Mouse (Mus musculus) spleen, adult 18-20 months (tissue): ENCODE data around the gene Gm9195.

Experiments used
- DNase-seq, 2 experiments: peaks; one replicate each; pipeline ENCODE4 v3.0.0; 2022; ENCODE audit warnings: mixed read lengths in 2 of 2

The Gm9195 gene

DNA sequence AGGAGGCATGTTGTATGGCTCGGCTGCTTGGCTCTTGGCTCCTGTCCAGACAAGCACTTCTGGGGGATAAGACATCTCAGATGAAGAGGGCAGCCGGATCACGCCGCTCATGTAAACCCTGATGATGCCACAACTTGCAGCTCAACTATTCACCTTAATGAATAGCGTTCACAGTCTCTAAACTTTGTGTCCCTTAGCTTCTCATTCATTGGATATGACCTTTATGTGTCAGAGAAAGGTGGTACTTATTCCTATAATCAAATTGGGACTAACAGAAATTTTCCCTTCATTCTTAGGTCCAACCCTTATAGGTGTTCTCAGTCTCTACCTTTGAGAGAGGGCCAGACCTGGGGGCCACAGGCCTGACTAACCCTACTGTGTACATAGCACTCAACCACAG lies at the start of gene Gm9195:
Gm9195 (minus strand) TSS at position 101 of the 400 bp plus-strand sequence.
- DNase-seq = no peak

DNA sequence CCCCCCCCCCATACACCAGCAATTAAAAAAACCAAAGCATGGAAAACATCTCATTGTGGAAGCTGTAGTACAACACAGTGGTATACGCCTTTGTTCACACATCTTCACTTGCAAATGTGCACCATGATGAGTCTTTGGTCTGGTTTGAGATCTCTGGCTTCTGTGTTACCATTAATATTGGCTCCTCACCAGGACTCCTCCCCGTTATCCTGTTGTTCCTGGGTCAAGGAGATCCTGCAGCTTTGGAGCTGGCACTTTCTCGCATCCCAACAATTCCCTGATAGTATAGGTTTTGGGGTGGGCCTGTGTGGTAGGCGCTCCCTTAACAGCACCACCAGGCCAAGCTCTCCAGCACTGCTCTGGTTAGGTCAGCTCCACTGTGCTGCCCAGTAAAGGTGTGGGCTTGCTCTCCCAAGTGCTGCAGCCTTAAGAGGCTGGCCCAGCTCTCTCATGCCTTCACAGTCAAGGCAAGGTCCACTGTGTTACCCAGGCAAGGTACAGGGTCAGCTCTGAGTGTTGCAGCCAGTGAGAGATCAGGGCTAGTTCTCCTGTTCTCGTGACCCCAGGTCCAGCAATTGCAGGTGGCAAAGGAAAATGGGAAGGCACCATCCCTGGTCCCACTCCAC lies 44.9 kb upstream of the Gm9195 start:
- DNase-seq = no peak

DNA sequence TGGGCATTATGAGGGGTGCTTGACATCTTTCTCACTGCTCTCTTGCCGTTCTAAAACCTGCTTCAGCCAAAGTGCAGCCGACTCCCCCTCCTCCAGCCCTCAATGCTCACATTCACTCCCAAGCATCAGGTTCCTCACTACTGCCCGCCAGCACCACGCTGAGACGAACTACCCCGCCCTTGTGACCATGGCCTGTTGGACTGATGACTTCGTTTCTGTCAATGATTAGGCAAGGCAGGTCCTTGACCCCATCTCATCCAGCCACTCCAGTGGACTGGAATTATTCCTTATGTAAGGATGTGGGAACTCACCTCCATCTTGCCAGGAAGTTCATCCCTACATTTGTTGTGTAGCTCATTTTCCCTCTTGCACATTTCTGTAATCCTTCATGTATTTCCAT lies 42.2 kb upstream of the Gm9195 start:
- DNase-seq = no peak

DNA sequence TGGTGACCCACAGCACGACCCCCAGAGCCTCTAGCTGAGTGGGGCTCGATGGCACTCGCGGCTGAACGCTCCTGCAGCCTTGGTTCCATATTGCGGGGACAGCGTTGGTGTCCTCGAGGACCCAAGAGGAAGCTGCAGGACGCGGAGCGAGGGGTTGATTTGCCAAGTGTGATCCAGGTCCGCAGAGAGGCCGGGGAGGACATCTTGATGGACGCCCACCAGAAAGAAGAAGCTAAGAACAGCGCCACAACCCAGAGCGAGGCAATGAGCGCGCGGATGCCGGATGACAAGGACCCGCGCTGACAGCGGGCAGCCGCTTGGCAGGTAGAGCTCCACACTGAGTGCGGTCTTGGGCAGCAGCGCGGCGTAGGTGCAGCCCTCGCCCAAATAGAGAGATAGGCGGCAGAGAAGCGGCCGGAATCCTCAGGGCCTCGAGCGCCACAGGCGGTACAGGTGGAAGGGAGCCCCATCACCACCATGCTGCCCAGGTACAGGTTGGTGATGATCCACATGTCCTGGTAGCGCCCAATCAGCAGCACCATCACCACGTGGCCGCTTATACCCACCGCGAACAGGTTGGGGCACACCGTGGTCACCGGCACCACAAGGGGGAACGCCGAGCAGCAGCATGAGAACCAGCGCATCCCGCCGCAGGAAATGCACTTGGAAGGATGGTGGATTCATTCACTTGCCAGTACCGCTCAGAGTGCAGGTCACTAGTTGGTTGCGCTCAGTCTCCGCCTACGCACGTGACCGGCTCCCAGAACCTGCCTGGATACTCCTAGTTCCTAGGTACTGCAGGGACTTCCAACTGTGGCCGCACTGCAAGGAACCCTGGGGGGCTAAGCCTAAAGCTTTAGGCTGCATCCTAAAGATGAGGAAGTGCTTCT lies 40.6 kb upstream of the Gm9195 start:
- no peak for DNase-seq

DNA sequence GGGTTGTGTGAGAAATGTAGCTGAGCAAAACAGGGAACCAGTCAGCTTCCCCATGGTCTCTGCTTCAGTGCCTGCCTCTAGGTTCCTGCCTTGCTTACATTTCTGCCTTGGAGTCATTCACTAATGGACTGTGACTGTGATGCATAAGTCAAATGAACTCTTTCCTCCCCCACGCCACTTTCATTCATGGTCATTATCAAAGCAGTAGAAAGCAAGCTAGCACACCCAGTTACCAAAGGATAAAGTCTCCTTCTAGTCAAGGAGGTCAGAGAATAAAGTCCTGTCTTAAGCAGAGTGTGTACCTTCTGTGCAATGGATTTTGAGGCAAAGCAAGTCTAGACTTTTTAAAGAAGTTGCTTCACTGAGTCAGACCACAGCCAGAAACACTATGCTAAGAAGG lies 35.5 kb upstream of the Gm9195 start:
- no peak for DNase-seq

DNA sequence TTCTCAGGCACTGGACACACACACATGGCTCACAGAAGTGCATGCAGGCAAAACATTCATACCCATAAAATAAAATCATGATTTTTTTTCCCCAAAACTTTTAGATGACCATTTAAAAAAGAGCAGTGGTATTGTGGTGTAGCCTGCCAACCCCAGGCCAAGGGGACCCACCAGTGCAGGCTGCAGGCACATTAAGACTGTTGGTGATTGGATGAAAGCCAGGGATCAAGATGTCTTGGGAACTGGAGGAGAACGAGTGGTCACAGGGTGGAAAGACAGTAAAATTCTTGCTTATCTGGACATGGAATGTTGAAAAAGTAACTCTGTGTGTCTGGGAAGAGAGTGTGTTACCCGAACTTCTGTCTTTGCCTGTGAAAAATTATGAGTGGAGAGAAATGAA lies 27.9 kb upstream of the Gm9195 start:
- no peak for DNase-seq

DNA sequence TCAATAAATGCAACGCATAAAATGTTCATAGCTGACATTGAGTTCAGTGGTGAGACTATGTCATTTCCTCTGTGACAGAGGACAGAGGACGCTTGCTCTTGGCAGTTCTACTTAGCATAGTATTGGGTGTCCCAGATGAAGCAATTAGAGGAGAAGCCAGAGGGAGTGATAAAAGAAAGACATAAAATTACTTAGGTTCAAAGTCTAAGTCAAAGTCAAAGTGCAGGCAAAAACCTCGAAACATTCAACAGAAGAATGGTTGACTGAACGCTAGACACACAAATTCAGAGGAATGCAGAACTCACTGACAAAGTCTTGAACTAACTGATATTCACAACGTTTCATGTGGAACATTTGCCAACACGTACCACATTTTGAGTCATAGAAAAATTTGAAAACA lies 27.1 kb upstream of the Gm9195 start:
- no peak for DNase-seq

DNA sequence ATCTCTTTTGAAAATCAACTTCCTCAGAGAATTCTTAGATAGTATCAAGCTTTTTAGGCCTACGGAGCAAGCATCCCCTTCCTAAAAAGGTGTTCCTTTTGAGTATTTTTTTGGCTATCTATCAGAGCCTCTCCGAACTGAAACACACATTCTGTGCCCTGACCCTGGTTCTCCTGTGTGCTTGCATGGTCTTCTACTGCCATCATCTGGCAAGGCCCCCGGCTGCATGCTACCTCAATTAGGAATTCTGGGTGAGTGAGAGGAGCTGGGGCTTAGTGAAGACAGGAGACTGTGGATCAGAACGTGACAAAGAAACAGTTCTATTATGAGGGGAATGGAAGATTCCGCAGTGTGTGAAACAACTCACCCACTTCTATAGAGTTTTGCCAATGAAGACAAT lies 24.7 kb upstream of the Gm9195 start:
- DNase-seq = no peak

DNA sequence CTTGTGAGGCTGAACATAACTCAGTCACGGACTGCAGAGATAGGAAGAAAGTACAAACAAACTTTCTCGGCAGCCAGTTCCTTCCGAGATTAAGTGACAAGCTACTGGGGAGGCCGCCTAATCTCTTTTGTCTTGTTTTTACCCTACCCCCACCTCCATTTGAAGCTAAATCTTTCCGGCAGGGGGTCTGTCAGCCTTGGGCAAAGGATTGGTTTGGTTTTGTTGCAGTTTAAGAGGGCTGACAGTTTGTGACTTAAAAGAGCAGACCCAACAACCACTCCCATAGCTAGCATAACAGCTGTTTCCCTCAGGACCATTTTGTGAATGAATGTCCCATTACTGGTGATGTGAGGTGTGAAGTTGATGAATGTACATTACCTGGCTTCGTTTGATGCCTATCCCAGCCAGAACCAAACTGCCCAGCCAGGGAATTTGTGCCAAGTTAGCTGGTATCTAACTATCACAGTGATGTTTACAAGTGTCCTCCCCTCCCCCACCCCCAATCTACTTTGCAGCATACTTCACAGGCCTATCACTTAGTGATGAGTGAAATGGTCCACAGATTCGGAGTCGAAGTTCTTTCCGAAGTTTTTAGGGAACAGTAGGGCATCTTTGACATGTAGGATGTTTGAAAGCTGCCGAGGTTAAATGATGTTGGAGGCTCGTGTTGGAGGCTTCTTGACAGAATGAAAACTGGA lies 15.2 kb upstream of the Gm9195 start:
- no peak for DNase-seq

DNA sequence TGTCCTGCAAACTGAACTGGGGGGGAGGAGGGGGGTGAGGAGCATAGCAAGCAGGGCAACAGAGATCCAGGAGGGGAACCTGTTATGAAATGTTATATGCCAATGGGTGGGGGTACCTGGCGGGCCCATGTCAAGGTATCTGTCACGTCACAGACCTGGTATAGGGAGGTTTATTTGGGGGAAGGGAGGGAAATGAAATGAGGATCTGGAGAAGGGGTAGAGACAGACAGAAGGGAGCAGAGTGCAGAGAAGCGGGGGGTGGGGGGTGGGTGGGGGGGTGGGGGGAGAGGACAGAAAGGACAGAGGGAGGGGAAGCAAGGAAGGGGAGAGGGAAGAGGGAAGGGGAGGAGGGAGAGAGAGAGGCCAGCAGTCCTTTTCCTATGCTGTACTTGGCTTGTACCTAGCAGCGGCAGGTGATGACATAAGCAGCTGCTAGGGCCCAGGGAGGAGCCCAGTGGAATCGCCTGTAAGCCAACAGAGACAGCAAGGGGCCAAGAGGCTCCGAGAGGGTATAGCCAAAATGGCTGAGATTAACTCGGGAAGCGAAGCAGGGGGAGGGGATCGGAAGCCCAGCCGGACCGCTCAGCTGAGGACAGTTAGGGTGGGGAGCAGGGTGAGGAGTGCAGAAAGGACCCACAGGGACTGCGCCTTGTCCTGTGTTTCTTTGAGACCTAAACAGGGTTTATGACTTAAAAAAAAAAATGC lies 14.5 kb upstream of the Gm9195 start:
- no peak for DNase-seq

DNA sequence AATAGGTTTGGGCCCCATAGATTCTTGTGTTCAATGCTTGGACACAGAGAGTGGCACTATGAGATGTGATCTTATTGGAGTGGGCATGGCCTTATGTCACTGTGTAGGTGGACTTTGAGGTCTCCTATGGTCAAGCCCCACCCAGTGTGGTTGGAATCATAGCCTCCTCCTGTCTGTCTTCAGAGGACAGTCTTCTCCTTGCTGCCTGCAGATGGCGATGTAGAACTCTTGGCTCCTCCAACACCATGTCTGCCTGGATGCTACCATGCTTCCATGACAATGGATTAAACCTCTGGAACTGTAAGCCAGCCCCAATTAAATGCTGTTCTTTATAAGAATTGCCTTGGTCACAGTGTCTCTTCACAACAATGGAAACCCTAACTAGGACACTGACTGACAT lies 13.3 kb upstream of the Gm9195 start:
- DNase-seq = no peak

DNA sequence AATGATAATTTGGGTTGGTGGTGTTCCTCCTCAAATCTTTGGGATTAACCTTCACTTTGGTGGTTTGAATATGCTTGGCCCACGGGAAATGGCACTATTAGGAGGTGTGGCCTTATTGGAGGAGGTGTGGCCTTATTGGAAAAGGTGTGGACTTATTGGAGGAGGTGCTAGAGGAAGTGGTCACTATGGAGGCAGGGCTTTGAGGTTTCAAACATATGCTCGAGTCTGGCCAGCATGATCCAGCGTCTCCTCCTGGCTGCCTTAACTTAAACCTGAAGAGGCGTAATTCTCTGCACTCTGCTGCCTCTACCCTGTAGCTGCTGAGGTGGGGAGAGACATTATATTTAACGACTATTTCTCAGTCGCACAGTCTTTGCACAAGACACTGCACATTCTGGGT lies 11.6 kb upstream of the Gm9195 start:
- no peak for DNase-seq

DNA sequence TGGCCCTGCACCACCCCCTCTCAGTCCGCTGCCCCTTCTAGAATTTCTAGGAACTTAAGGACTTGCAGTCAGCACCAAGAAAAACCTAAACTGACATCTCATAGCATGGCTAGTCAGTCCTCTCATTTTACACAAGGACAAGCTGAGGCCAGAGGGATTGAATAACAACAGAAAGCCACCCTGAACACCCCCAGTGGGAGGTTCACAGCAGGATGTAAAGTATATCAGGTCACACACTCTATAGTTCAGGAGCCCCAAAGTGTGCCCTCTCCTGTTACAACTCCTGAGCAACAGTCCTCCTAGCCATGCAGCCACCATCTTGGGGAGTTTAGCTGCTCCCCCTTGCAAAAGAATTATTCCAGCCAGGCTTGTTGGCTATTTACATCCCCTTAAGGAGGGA lies 2.1 kb upstream of the Gm9195 start:
- no peak for DNase-seq

DNA sequence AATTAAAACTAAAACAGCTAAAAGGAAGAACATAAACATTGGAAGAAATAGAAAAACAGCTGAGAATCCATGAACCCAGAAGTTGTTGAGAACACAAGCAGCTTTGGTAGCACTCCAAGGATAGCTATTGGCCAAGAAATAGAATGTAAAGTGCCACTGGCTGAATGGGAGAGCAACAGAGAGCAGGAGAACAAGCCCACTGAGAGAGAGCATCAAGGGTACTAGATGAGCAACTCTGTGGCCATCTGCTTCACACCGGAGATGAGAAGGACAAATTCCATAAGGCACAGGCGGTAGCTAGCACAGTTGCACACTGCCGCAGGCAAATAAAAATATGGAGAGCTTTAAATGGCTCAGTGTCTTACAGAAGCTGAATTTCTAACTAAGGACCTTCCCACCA lies 1.3 kb downstream of the Gm9195 start:
- no peak for DNase-seq

DNA sequence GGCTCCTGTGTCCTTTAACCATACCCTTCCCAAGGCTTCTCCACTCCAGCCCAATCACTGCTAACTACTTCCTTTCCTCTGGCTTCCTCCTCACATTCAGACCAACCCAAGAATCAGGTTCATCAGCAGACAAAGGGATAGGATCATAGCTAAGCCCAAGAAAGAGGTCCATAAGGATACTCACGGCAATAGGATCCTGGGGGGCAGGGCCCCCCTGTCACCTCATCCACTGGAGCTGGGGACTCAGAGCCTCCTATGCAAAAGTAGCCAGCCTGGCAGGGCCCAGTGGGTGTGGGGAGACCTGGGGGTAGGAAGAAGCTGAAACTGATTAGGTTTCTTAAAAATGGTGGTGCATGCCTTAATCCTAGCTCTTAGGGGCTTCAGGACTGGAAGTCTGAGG lies 17.1 kb downstream of the Gm9195 start:
- DNase-seq = no peak

DNA sequence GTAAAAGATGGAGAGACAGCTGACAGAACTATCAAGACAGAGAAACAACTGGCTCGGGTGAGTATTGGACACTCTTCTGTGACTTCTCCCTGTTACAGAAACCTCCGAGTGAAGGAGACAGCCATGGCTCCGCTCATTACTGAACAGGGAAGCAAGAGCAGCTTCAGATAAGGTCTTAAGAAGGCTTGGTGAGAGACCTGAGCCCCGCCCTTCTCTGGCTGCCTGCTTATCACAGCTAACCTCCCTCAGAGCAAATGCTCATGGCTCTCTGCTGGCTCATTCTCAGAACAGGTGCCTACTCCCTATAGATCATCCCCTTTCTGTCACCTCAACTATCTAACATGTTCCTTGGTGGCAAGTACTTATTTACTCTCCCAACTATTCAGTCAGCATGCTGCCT lies 23.2 kb downstream of the Gm9195 start:
- no peak for DNase-seq

DNA sequence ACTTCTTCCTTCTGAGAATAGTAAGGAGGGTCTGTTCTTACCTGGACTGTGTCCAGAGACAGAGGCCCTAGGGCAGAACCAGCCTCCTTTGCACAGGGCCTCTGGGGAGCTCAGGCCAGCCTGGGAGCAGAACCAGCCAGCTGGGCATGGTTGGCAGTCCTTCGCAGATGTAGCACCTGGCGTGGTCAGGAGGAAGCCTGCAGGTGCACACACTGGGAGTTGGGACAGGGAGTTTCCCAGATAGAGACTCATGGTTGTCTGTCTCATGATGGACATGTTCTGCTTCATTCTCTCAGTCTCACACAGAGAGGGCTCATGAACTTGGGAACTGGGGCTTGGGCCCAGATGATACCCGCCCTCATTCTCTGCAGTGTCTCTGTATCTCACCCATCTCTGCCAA lies 25.3 kb downstream of the Gm9195 start:
- DNase-seq = no peak

DNA sequence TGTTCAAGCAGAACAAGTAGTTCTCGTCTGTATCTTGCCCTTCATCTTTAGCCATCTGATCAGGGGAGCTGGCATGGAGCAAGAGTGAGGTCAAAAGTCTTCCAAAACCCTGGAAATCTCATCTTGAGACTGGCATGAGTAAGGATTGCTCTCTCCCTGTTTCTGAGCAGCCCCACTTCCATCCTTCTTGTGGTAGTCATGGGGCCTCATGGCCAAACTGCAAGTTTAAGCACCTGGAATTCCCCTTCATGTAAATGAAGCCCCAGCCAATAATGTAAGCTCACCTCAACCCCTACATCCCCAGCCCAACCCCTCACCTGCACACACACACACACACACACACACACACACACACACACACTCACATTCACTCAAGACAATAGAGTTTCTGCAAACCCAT lies 30.0 kb downstream of the Gm9195 start:
- no peak for DNase-seq

DNA sequence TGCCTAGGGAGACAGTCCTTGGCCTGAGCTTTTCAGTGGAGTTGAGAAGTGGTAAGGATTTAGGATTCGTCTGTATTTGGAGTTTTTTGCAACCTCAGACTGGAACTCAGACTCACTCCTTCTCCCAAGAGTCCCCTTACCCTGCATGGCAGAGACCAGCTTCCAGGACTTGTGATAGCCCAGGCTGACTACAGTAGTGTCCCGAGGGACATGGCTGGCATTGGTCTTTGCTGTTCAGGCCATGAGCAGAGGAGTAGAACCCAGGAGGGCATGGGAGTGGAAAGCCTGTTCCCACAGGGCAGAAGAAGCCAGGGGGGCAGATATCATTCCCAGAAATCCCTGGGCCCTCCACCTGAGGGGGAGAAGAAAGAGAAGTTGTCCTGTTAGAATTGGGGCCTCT lies 31.3 kb downstream of the Gm9195 start:
- DNase-seq = no peak

DNA sequence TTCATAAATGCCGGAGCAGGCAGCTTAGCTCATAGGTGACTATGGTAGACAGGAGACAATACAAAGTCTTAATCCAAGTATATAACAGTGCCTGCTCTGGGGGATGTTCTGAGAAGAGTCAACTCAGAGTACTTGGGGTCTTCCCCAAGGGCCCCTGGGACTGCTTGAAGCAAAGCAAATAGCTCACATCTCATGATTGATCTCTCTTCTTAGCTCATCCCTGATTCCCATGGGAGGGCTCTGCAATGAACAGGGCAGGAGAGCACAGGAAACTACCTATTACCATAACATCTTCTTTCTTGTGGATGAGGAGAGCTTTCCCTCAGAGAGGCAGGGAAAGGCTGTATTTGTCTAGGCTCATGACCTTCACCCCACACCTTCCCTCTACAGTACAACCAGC lies 32.7 kb downstream of the Gm9195 start:
- no peak for DNase-seq

DNA sequence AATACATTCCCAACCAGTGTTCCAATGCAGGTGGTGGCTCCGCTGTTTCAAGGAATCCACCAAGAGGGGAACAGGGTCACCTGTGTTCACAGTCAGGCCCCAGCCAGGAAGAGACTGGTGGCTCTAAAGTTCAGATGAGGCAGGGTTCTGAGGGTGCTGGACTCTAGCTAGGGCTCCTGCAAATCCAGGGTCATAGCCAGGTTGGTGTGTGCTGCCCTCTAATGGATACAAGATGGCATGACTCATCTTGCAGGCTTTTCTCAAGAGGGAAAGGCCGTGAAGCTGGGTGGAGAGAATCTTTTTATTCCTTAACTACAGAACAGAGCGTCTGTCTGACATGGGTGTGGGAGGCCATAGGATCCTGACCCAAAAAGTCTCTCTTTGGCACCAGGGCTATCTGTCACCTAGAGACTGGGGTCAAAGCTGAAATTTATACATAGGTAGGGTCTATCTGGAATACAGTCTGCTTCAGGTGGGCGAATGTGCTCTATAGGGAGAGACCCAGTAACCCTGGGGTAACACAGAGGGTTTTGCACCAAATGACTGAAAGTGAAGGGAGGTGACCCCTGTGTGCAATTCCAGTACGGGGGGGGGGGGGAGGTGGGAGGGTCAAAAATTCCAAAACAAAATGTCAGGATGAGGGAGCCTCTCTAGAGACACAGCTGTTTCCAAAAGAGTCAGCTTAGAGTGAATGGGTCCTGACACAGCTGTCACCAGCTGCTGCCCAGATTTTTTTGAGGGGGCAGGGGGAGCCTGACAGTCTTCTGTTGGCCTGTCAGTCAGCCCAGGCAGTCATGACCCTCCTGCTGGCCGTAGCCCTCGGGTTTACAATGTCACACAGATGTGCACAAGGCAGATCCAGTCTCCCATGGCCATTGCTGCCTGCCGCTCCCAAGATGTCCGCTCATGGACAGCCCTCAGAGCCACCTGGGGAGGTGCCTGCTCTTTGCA lies 44.2 kb downstream of the Gm9195 start:
- DNase-seq = no peak

DNA sequence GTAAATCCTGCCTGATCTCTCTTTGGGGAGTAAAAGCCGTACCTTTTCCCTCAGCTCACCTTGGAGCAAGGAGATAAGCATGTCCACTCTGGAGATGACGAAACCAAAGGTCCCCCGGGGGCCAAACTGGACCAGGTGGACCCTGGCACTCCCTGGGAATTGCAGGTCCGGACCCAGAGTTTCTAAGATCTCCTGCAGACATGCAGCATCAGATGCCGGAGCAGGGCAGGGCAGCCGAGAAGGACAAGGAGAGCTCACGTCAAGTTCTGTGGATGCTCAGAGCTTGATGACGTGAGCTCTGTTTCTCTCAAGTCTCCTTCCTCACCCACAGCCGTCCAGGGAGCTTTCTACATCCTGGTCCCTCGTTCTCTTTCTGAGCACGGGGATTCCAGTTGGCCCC lies 48.7 kb downstream of the Gm9195 start:
- DNase-seq = no peak
